Mouse (Mus musculus) right cerebral cortex, postnatal 10 days (tissue): Measurements from ENCODE around the gene Dennd1b.

Experiments used
- DNase-seq, 2 experiments: peaks; one replicate each; pipeline ENCODE4 v3.0.0; 2021; ENCODE audit warnings: low spot score in 2 of 2

Gene Dennd1b

GRCm38 (mm10) chr1:139079000-139079399 is 115.8 kb downstream of the Dennd1b start:
- DNase-seq = no peak

- DNase-seq = peak in 1 of 2 experiments; percentile 29
Measured at GRCm38 (mm10) chr1:139079523-139079922, 116.3 kb downstream of the Dennd1b start.

- peak; percentile 23 to 32 for DNase-seq
Measured at GRCm38 (mm10) chr1:139080517-139081386, 117.5 kb downstream of the Dennd1b start.

GRCm38 (mm10) chr1:139083382-139083781 is 120.1 kb downstream of the Dennd1b start:
- DNase-seq = no peak

GRCm38 (mm10) chr1:139087564-139087963 is 124.3 kb downstream of the Dennd1b start:
- no peak for DNase-seq

GRCm38 (mm10) chr1:139090744-139091143 is 127.5 kb downstream of the Dennd1b start:
- no peak for DNase-seq

- no peak for DNase-seq
Measured at GRCm38 (mm10) chr1:139091701-139092100, 128.5 kb downstream of the Dennd1b start.

- no peak for DNase-seq
Measured at GRCm38 (mm10) chr1:139092144-139092543, 128.9 kb downstream of the Dennd1b start.

GRCm38 (mm10) chr1:139092722-139093121 is 129.5 kb downstream of the Dennd1b start:
- no peak for DNase-seq

- DNase-seq = no peak
Measured at GRCm38 (mm10) chr1:139096369-139096768, 133.1 kb downstream of the Dennd1b start.

GRCm38 (mm10) chr1:139098088-139098487 is 134.9 kb downstream of the Dennd1b start:
- no peak for DNase-seq

- DNase-seq = no peak
Measured at GRCm38 (mm10) chr1:139101725-139102124, 138.5 kb downstream of the Dennd1b start.

GRCm38 (mm10) chr1:139108251-139108650 is 145.0 kb downstream of the Dennd1b start:
- no peak for DNase-seq

- DNase-seq = no peak
Measured at GRCm38 (mm10) chr1:139122626-139123025, 159.4 kb downstream of the Dennd1b start.

GRCm38 (mm10) chr1:139139644-139140043 is 176.4 kb downstream of the Dennd1b start:
- DNase-seq = no peak

- no peak for DNase-seq
Measured at GRCm38 (mm10) chr1:139145516-139145915, 182.3 kb downstream of the Dennd1b start.

GRCm38 (mm10) chr1:139146306-139146705 is 183.1 kb downstream of the Dennd1b start:
- no peak for DNase-seq

- DNase-seq = no peak
Measured at GRCm38 (mm10) chr1:139153006-139153405, 189.8 kb downstream of the Dennd1b start.

GRCm38 (mm10) chr1:139153493-139153892 is 190.3 kb downstream of the Dennd1b start:
- DNase-seq = no peak

GRCm38 (mm10) chr1:139156397-139156796 is 193.2 kb downstream of the Dennd1b start:
- DNase-seq = peak; percentile 39 to 41

GRCm38 (mm10) chr1:139161619-139162018 is 198.4 kb downstream of the Dennd1b start:
- no peak for DNase-seq

- no peak for DNase-seq
Measured at GRCm38 (mm10) chr1:139162814-139163213, 199.6 kb downstream of the Dennd1b start.

GRCm38 (mm10) chr1:139174058-139174832 is 211.0 kb downstream of the Dennd1b start:
- no peak for DNase-seq
